ENCODE assay signal across 15 mouse cellular contexts in genomic region chrX:75102293-75102692, GRCm38 (mm10).
"Had no signal": no experiment of that assay in that cellular context is flagged by ENCODE, and none has a peak within 500 bp of the region (broad histone marks: within the 10 kb centered on the region; RNA-seq: fewer than 3 reads in every experiment).

No protein-coding gene starts in this region.

- ATAC-seq: inflammation-experienced regulatory T-cells, adult 6 months; intestine, postnatal 0 days; midbrain, embryonic 15.5 days had no signal

- DNase-seq: kidney, adult 8-10 months; kidney, postnatal 25 days; left cerebral cortex, postnatal 4 days; lung, adult 18-20 months; retina, postnatal 1 day; right cerebral cortex, postnatal 4 days; spleen, adult 18-20 months; thymus, adult 2 months; thymus, postnatal 25 days had no signal

- H3K27ac ChIP-seq: limb, embryonic 13.5 days; midbrain, embryonic 15.5 days; neural tube, embryonic 13.5 days had no signal

- H3K4me1 ChIP-seq: limb, embryonic 13.5 days; midbrain, embryonic 15.5 days had no signal

- H3K4me3 ChIP-seq: limb, embryonic 13.5 days; midbrain, embryonic 15.5 days; neural tube, embryonic 13.5 days had no signal

- H3K9ac ChIP-seq: limb, embryonic 13.5 days; midbrain, embryonic 15.5 days; neural tube, embryonic 13.5 days had no signal

- H3K9me3 ChIP-seq: limb, embryonic 13.5 days; midbrain, embryonic 15.5 days; neural tube, embryonic 13.5 days had no signal

- H3K4me2 ChIP-seq: limb, embryonic 13.5 days; midbrain, embryonic 11.5 days; midbrain, embryonic 15.5 days; neural tube, embryonic 13.5 days had no signal

- H3K27me3 ChIP-seq: limb, embryonic 13.5 days; midbrain, embryonic 15.5 days; neural tube, embryonic 13.5 days had no signal
